Mouse (Mus musculus): ENCODE measurements around the gene Vopp1. TPM values are rescaled to one million over a fixed set of nuclear protein-coding genes. Genes with fewer than 3 reads are reported as not detected.

Gene Vopp1
- total and polyA plus RNA-seq, 3 experiments = 0.10 TPM; not detected in 2

DNA sequence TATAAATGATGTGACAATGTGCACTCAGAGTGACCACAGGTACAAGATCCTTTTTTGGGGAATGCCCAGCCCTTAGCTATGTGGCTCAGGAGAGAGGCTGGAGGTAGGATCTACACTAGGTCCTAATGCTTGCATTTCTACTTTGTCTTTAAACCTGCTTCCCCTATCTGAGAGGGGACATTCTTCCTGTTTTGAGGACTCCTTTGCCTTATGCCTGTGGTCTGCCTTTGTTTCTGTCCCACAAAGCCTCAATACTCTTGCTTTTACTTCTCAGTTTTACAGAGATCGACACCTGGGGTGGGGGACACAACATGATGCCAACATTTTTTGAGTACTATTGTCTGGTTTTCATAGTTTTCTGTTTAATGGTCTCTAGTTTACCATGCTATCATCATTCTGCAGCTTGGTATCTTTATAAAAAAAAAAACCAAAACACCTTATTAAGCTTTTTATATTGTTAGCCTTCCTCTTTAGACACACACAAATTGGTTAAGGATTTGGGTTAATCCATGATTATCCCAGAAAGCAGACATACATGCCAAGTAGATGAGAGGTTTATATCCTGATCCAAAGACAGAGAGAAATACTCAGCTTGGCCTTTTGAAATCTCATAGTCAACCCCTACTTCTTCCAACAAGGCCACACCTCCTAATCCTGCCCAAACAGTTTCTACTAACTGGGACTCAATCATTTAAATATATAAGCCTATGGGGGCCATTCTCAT is 54.3 kb downstream of the Vopp1 start:
- in situ Hi-C loops (cut with MboI; ENCODE audit: low pct_ligation_motif_present, low pct_unique_long_range_greater_than_20kb, low sequenced_read_pairs) = no loop called here
- no peak overlapping the region for H3K4me3 ChIP-seq (replicated peaks in 1 of 3; ENCODE audit: low read depth in 2 of 3, low read length in 2 of 3, poor library complexity in 1 of 3)
- no peak for DNase-seq (ENCODE audit: extremely low read depth)
- no peaks in the 10 kb centered on the region for H3K79me2 ChIP-seq (replicated peaks; ENCODE audit: control insufficient read depth, extremely low read depth, insufficient read depth, poor library complexity, severe bottlenecking)
- no peaks in the 10 kb centered on the region for H3K27me3 ChIP-seq (replicated peaks)
- TF ChIP-seq ZKSCAN1 (IDR thresholded peaks at IDR 0.05; ENCODE audit: borderline replicate concordance, low read depth, low read length) (no peak), MYC (IDR thresholded peaks at IDR 0.05; ENCODE audit: low read depth, low read length) (no peak), ZMIZ1 (IDR thresholded peaks at IDR 0.05; ENCODE audit: low read depth, low read length) (no peak), MAFK (IDR thresholded peaks at IDR 0.05; ENCODE audit: insufficient replicate concordance, low read length) (no peak), POLR2A (IDR thresholded peaks at IDR 0.05; ENCODE audit: low read depth, low read length) (no peak), KAT2A (IDR thresholded peaks at IDR 0.05; ENCODE audit: insufficient replicate concordance, low read length) (no peak), JUND (conservative IDR thresholded peaks at IDR 0.05; ENCODE audit: low read depth, low read length) (no peak), ETS1 (conservative IDR thresholded peaks at IDR 0.05; ENCODE audit: low read depth, low read length) (no peak), ZC3H11A (IDR thresholded peaks at IDR 0.05; ENCODE audit: low read depth, low read length) (no peak), BHLHE40 (IDR thresholded peaks at IDR 0.05; ENCODE audit: low read depth, low read length) (no peak), NRF1 (IDR thresholded peaks at IDR 0.05; ENCODE audit: low read depth, low read length) (no peak), POLR2AphosphoS2 (IDR thresholded peaks at IDR 0.05; ENCODE audit: low read depth, low read length) (no peak), SIN3A (IDR thresholded peaks at IDR 0.05; ENCODE audit: low read length) (no peak), NELFE (IDR thresholded peaks at IDR 0.05; ENCODE audit: low read depth, low read length) (no peak), TCF12 (IDR thresholded peaks at IDR 0.05; ENCODE audit: low read depth, low read length) (no peak), MAZ (IDR thresholded peaks at IDR 0.05; ENCODE audit: low read depth, low read length) (no peak), SMC3 (IDR thresholded peaks at IDR 0.05; ENCODE audit: low read depth, low read length) (no peak), ZNF384 (IDR thresholded peaks at IDR 0.05; ENCODE audit: low read depth, low read length) (no peak), MAX (IDR thresholded peaks at IDR 0.05; ENCODE audit: low read length) (no peak)
- H3K27ac ChIP-seq (ENCODE audit: insufficient read depth, low read depth) = no peak overlapping the region
- H3K9ac ChIP-seq (ENCODE audit: insufficient read depth, low read depth) = no peak overlapping the region
- H3K36me3 ChIP-seq (replicated peaks in 1 of 2; ENCODE audit: control insufficient read depth in 1 of 2, insufficient read depth in 1 of 2, low read length in 1 of 2) = no peaks in the 10 kb centered on the region
- no peaks in the 10 kb centered on the region for H3K9me3 ChIP-seq (replicated peaks; ENCODE audit: low read length)
- H3K4me2 ChIP-seq (ENCODE audit: insufficient read depth, low read depth, poor library complexity, severe bottlenecking) = no peak overlapping the region
- dilution Hi-C loops (cut with MboI; ENCODE audit: extremely low pct_ligation_motif_present, extremely low pct_unique_long_range_greater_than_20kb, low sequenced_read_pairs) = no loop called here
- H3K4me1 ChIP-seq (ENCODE audit: control insufficient read depth in 1 of 2, insufficient read depth in 2 of 2) = peaks cover 0 to under 1% of the 10 kb centered on the region in 2 experiments; a peak in 1 of 4 replicates

DNA sequence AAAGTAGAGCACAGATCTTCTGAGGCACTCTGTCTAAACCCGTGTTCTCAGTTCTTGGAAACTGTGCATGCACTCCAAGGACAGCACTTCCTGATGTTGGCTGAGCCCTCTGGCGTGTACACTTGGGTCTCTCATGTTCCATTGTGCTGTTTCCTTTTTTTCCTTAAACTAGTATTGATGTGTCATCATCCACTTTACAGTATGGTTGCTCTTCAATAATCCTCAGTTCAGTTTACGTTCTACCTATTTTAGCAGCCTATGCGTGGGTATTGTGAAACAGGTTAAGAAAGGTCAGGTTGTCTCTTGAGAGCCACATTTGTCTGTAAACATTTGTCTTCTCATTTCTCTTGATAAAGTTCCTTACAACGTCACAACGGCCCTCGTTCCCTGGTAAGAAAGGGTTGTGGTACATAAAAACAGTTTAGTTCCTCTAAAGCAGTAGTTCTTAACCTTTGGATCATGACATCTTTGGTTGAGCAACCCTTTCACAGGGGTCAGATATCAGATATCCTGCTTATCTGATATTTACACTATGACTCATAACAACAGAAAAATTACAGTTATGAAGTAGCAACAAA is 55.9 kb downstream of the Vopp1 start:
- no peaks in the 10 kb centered on the region for H3K9me3 ChIP-seq (replicated peaks; ENCODE audit: low read length)
- DNase-seq (ENCODE audit: extremely low read depth) = no peak
- TF ChIP-seq RAD21 (IDR thresholded peaks at IDR 0.05; ENCODE audit: low read depth, low read length) (no peak), TBP (conservative IDR thresholded peaks at IDR 0.05; ENCODE audit: low read depth, low read length) (no peak), IRF4 (IDR thresholded peaks at IDR 0.05; ENCODE audit: low read depth, low read length) (no peak)
- H3K4me1 ChIP-seq (ENCODE audit: control insufficient read depth in 1 of 2, insufficient read depth in 2 of 2) = peaks cover 0 to 6% of the 10 kb centered on the region in 2 experiments; a peak in 1 of 4 replicates
- dilution Hi-C loops (cut with MboI; ENCODE audit: extremely low pct_ligation_motif_present, extremely low pct_unique_long_range_greater_than_20kb, low sequenced_read_pairs) (no loop called here), in situ Hi-C loops (cut with MboI; ENCODE audit: low pct_ligation_motif_present, low pct_unique_long_range_greater_than_20kb, low sequenced_read_pairs) (no loop called here)
- no peak overlapping the region for H3K27ac ChIP-seq (ENCODE audit: insufficient read depth, low read depth)
- H3K79me2 ChIP-seq (replicated peaks; ENCODE audit: control insufficient read depth, extremely low read depth, insufficient read depth, poor library complexity, severe bottlenecking) = no peaks in the 10 kb centered on the region
- H3K4me2 ChIP-seq (ENCODE audit: insufficient read depth, low read depth, poor library complexity, severe bottlenecking) = no peak overlapping the region
- H3K4me3 ChIP-seq (replicated peaks in 1 of 3; ENCODE audit: low read depth in 2 of 3, low read length in 2 of 3, poor library complexity in 1 of 3) = no peak overlapping the region
- no peak overlapping the region for H3K9ac ChIP-seq (ENCODE audit: insufficient read depth, low read depth)
- H3K36me3 ChIP-seq (replicated peaks in 1 of 2; ENCODE audit: control insufficient read depth in 1 of 2, insufficient read depth in 1 of 2, low read length in 1 of 2) = no peaks in the 10 kb centered on the region
- no peaks in the 10 kb centered on the region for H3K27me3 ChIP-seq (replicated peaks)

All from CH12.LX (cell line).